Mouse (Mus musculus) heart, embryonic 13.5 days (tissue): ENCODE data around the gene Mob3c. TPM values are rescaled to one million over a fixed set of nuclear protein-coding genes. Genes with fewer than 3 reads are reported as not detected.

ENCODE experiments used
- ATAC-seq: fragments of 200-750 bp; cut with Nextera tagmentation; 2 replicates; pipeline ENCODE4 v1.8.0; 2017; ENCODE audit warnings: moderate TSS enrichment; ENCODE audit not compliant: insufficient number of reproducible peaks, low FRiP score, low TSS enrichment; ENCODE audit errors: extremely low read depth
- H3K27ac ChIP-seq: fragments of 300-500 bp; sonication (generic); replicated peaks from 2 replicates; pipeline ENCODE4 v1.5.1; 2015; ENCODE audit warnings: moderate library complexity, mild to moderate bottlenecking, inconsistent platforms
- H3K27me3 ChIP-seq: fragments of 300-500 bp; sonication (generic); replicated peaks from 2 replicates; pipeline ENCODE4 v1.6.1; 2015; ENCODE audit warnings: mild to moderate bottlenecking, inconsistent platforms
- H3K36me3 ChIP-seq: fragments of 300-500 bp; sonication (generic); 2 replicates; pipeline ENCODE4 v1.6.1; 2015; ENCODE audit warnings: mild to moderate bottlenecking, inconsistent platforms
- H3K4me1 ChIP-seq: fragments of 300-500 bp; sonication (generic); 2 replicates; pipeline ENCODE4 v1.6.1; 2015; ENCODE audit warnings: inconsistent platforms
- H3K4me2 ChIP-seq: fragments of 300-500 bp; sonication (generic); 2 replicates; pipeline ENCODE4 v1.6.1; 2015; ENCODE audit warnings: inconsistent platforms, mild to moderate bottlenecking, moderate library complexity
- H3K4me3 ChIP-seq: fragments of 300-500 bp; sonication (generic); 2 replicates; pipeline ENCODE4 v1.5.1; 2015; ENCODE audit warnings: moderate library complexity, mild to moderate bottlenecking, inconsistent platforms
- H3K9ac ChIP-seq: fragments of 300-500 bp; sonication (generic); 2 replicates; pipeline ENCODE4 v1.6.1; 2015; ENCODE audit warnings: inconsistent platforms, mild to moderate bottlenecking, moderate library complexity
- H3K9me3 ChIP-seq: fragments of 300-500 bp; sonication (generic); 2 replicates; pipeline ENCODE4 v1.6.1; 2016; ENCODE audit warnings: inconsistent platforms
- whole genome bisulfite sequencing: fragments of 180-500 bp; shearing (Covaris S2); methylation state at CpG from one replicate; pipeline ENCODE4 v1.1.7; 2015; ENCODE audit warnings: mixed read lengths; 5-methylcytosine and 5-hydroxymethylcytosine counted together
- polyA plus RNA-seq: library from polyadenylated mRNA; unstranded; fragments of >200 nt; fragmentation: Nextera tagmentation; extraction: Ambion mirVana; gene quantifications from 2 replicates; pipeline ENCODE4 v1.2.1, GENCODE M21; 2015

Mob3c gene
- polyA plus RNA-seq, result 6.4 and 7.6 TPM in 2 replicates

GRCm38 (mm10) chr4:115827888-115828571, at the start of gene Mob3c:
Gene Mob3c (plus strand): TSS chr4:115828092.
- Histone ChIP-seq H3K4me3 (peak within 1 kb of the TSS; percentile 93), H3K9ac (peak within 1 kb of the TSS; percentile 92), H3K27me3 (no peaks in the 10 kb centered on the region), H3K9me3 (no peaks in the 10 kb centered on the region), H3K4me2 (peak within 1 kb of the TSS; percentile 85), H3K36me3 (peaks cover 22% of the 10 kb centered on the region), H3K4me1 (peaks cover 52% of the 10 kb centered on the region), H3K27ac (peak within 1 kb of the TSS; percentile 91)
- peak; percentile 82 for ATAC-seq
- under 1% methylated on average over 57 of the region's 57 CpGs for WGBS

- H3K4me2 ChIP-seq, result no peak overlapping the region
- 30% methylated on average over 6 of the region's 6 CpGs for WGBS
- H3K36me3 ChIP-seq, result peaks cover 29% of the 10 kb centered on the region
- no peaks in the 10 kb centered on the region for H3K9me3 ChIP-seq
- no peak overlapping the region for H3K9ac ChIP-seq
- no peaks in the 10 kb centered on the region for H3K27me3 ChIP-seq
- H3K4me3 ChIP-seq, result no peak overlapping the region
- peaks cover 17% of the 10 kb centered on the region for H3K4me1 ChIP-seq
- H3K27ac ChIP-seq, result no peak overlapping the region
- ATAC-seq, result no peak
Observed at GRCm38 (mm10) chr4:115780269-115780668, 47.6 kb upstream of the Mob3c start.

GRCm38 (mm10) chr4:115780918-115781317, 47.0 kb upstream of the Mob3c start, which contains the start of gene Tex38:
Gene Tex38 (minus strand): TSS chr4:115781018.
- no peaks in the 10 kb centered on the region for H3K27me3 ChIP-seq
- ATAC-seq, result no peak
- no peaks in the 10 kb centered on the region for H3K9me3 ChIP-seq
- peaks cover 25% of the 10 kb centered on the region for H3K36me3 ChIP-seq
- H3K4me2 ChIP-seq, result no peak within 1 kb of the TSS
- H3K9ac ChIP-seq, result no peak within 1 kb of the TSS
- 69% methylated on average over 3 of the region's 3 CpGs for WGBS
- no peak within 1 kb of the TSS for H3K27ac ChIP-seq
- no peak within 1 kb of the TSS for H3K4me3 ChIP-seq
- peaks cover 23% of the 10 kb centered on the region for H3K4me1 ChIP-seq

GRCm38 (mm10) chr4:115782026-115782805, 45.7 kb upstream of the Mob3c start:
- H3K36me3 ChIP-seq, result peaks cover 19% of the 10 kb centered on the region
- H3K4me3 ChIP-seq, result no peak overlapping the region
- no peak for ATAC-seq
- WGBS, result 81% methylated on average over 5 of the region's 5 CpGs
- no peaks in the 10 kb centered on the region for H3K27me3 ChIP-seq
- no peak overlapping the region for H3K4me2 ChIP-seq
- H3K4me1 ChIP-seq, result peaks cover 31% of the 10 kb centered on the region
- no peaks in the 10 kb centered on the region for H3K9me3 ChIP-seq
- no peak overlapping the region for H3K9ac ChIP-seq
- H3K27ac ChIP-seq, result no peak overlapping the region

- Histone ChIP-seq H3K27ac (peak within 1 kb of the TSS; percentile 73), H3K27me3 (no peaks in the 10 kb centered on the region), H3K4me1 (peaks cover 31% of the 10 kb centered on the region), H3K4me2 (peak within 1 kb of the TSS; percentile 88), H3K9me3 (no peaks in the 10 kb centered on the region), H3K36me3 (peaks cover 32% of the 10 kb centered on the region), H3K4me3 (peak within 1 kb of the TSS; percentile 84), H3K9ac (peak within 1 kb of the TSS; percentile 91)
- ATAC-seq, result peak; percentile 47; the same call in 1 of the 2 replicates
- WGBS, result under 1% methylated on average over 58 of the region's 69 CpGs
Observed at GRCm38 (mm10) chr4:115784769-115785510, 43.0 kb upstream of the Mob3c start, which contains the start of gene Atpaf1. Gene Atpaf1 (plus strand): TSS chr4:115784812.

- Histone ChIP-seq H3K9ac (peak overlapping the region; percentile 91), H3K9me3 (no peaks in the 10 kb centered on the region), H3K4me1 (peaks cover 27% of the 10 kb centered on the region), H3K27ac (peak overlapping the region; percentile 73), H3K4me3 (peak overlapping the region; percentile 84), H3K27me3 (no peaks in the 10 kb centered on the region), H3K36me3 (peaks cover 38% of the 10 kb centered on the region), H3K4me2 (peak overlapping the region; percentile 88)
- no peak for ATAC-seq
- WGBS, result 45% methylated on average over 7 of the region's 7 CpGs
Observed at GRCm38 (mm10) chr4:115785511-115786034, 42.3 kb upstream of the Mob3c start.

GRCm38 (mm10) chr4:115790864-115791263, 37.0 kb upstream of the Mob3c start:
- H3K4me1 ChIP-seq, result peaks cover 9% of the 10 kb centered on the region
- H3K36me3 ChIP-seq, result peaks cover 82% of the 10 kb centered on the region
- H3K27ac ChIP-seq, result no peak overlapping the region
- H3K4me2 ChIP-seq, result no peak overlapping the region
- 71% methylated on average over 3 of the region's 3 CpGs for WGBS
- no peak overlapping the region for H3K9ac ChIP-seq
- no peaks in the 10 kb centered on the region for H3K27me3 ChIP-seq
- no peaks in the 10 kb centered on the region for H3K9me3 ChIP-seq
- H3K4me3 ChIP-seq, result no peak overlapping the region
- no peak for ATAC-seq

GRCm38 (mm10) chr4:115795360-115795759, 32.5 kb upstream of the Mob3c start:
- Histone ChIP-seq H3K4me1 (no peaks in the 10 kb centered on the region), H3K4me2 (no peak overlapping the region), H3K27me3 (no peaks in the 10 kb centered on the region), H3K36me3 (peaks cover 90% of the 10 kb centered on the region), H3K4me3 (no peak overlapping the region), H3K27ac (no peak overlapping the region), H3K9me3 (no peaks in the 10 kb centered on the region), H3K9ac (no peak overlapping the region)
- no peak for ATAC-seq
- 89% methylated on average over 3 of the region's 3 CpGs for WGBS

- no peaks in the 10 kb centered on the region for H3K9me3 ChIP-seq
- no peaks in the 10 kb centered on the region for H3K4me1 ChIP-seq
- H3K4me2 ChIP-seq, result no peak overlapping the region
- H3K36me3 ChIP-seq, result peaks cover 83% of the 10 kb centered on the region
- no peak overlapping the region for H3K27ac ChIP-seq
- H3K4me3 ChIP-seq, result no peak overlapping the region
- no peak overlapping the region for H3K9ac ChIP-seq
- WGBS, result 81% methylated on average over 3 of the region's 3 CpGs
- no peak for ATAC-seq
- no peaks in the 10 kb centered on the region for H3K27me3 ChIP-seq
Observed at GRCm38 (mm10) chr4:115799981-115800380, 27.9 kb upstream of the Mob3c start.

GRCm38 (mm10) chr4:115812326-115812725, 15.6 kb upstream of the Mob3c start:
- Histone ChIP-seq H3K4me3 (no peak overlapping the region), H3K36me3 (peaks cover 58% of the 10 kb centered on the region), H3K4me1 (no peaks in the 10 kb centered on the region), H3K27me3 (no peaks in the 10 kb centered on the region), H3K27ac (no peak overlapping the region), H3K9ac (no peak overlapping the region), H3K4me2 (no peak overlapping the region), H3K9me3 (no peaks in the 10 kb centered on the region)
- WGBS, result 84% methylated on average over 4 of the region's 4 CpGs
- no peak for ATAC-seq

GRCm38 (mm10) chr4:115815606-115816005, 12.3 kb upstream of the Mob3c start:
- ATAC-seq, result no peak
- Histone ChIP-seq H3K9ac (no peak overlapping the region), H3K4me3 (no peak overlapping the region), H3K36me3 (peaks cover 58% of the 10 kb centered on the region), H3K9me3 (no peaks in the 10 kb centered on the region), H3K4me2 (no peak overlapping the region), H3K27ac (no peak overlapping the region), H3K27me3 (no peaks in the 10 kb centered on the region), H3K4me1 (no peaks in the 10 kb centered on the region)
- WGBS, result 88% methylated on average over 5 of the region's 5 CpGs
